ENCODE assay signal across 10 mouse cellular contexts in genomic region chr5:104986706-104987105, GRCm38 (mm10). TPM values are rescaled to one million over a fixed set of nuclear protein-coding genes. Genes with fewer than 3 reads are reported as not detected.
DNase-seq lines count a peak whose midpoint lies in the region; ATAC-seq and TF ChIP-seq lines count a peak whose summit lies in the region.
"Had no signal": no experiment of that assay in that cellular context is flagged by ENCODE, and none has a peak within 500 bp of the region (broad histone marks: within the 10 kb centered on the region; RNA-seq: fewer than 3 reads in every experiment).

No protein-coding gene starts in this region.

- ATAC-seq in intestine, postnatal 0 days, result no peak
- no peak for ATAC-seq in intestine, embryonic 15.5 days
- ATAC-seq in common myeloid progenitor, adult 5-6 weeks (replicated peaks; ENCODE audit: low read depth, poor library complexity, severe bottlenecking), result peak; percentile 70
- no peak for ATAC-seq in erythroid progenitor cell, adult 5-6 weeks (replicated peaks; ENCODE audit: low FRiP score, poor library complexity, severe bottlenecking)

- no peak overlapping the region for H3K4me2 ChIP-seq in intestine, postnatal 0 days (replicated peaks; ENCODE audit: low read depth)
- H3K4me2 ChIP-seq in intestine, embryonic 15.5 days (replicated peaks), result no peak overlapping the region
- H3K4me2 ChIP-seq: embryonic facial prominence, embryonic 15.5 days; liver, embryonic 13.5 days had no signal

- no peaks in the 10 kb centered on the region for H3K27me3 ChIP-seq in intestine, postnatal 0 days (replicated peaks; ENCODE audit: control insufficient read depth, insufficient read depth, low read length)
- no peaks in the 10 kb centered on the region for H3K27me3 ChIP-seq in intestine, embryonic 15.5 days (replicated peaks)
- H3K27me3 ChIP-seq in ES-Bruce4 (ENCODE audit: control insufficient read depth, insufficient read depth, low read length, poor library complexity, severe bottlenecking), result no peaks in the 10 kb centered on the region
- no peaks in the 10 kb centered on the region for H3K27me3 ChIP-seq in hindbrain, embryonic 10.5 days (ENCODE audit: insufficient read depth, poor library complexity, severe bottlenecking)
- H3K27me3 ChIP-seq: embryonic facial prominence, embryonic 15.5 days; liver, embryonic 13.5 days had no signal

- no peaks in the 10 kb centered on the region for H3K9me3 ChIP-seq in intestine, postnatal 0 days (ENCODE audit: control insufficient read depth)
- H3K9me3 ChIP-seq in intestine, embryonic 15.5 days, result no peaks in the 10 kb centered on the region
- H3K9me3 ChIP-seq in ES-Bruce4 (replicated peaks; ENCODE audit: control insufficient read depth, insufficient read depth, low read length, poor library complexity, severe bottlenecking), result peaks cover 4% of the 10 kb centered on the region
- 0 out of 2 replicates have a peak, but pooled peaks cover 5% of the 10 kb centered on the region for H3K9me3 ChIP-seq in hindbrain, embryonic 10.5 days
- H3K9me3 ChIP-seq: embryonic facial prominence, embryonic 15.5 days; liver, embryonic 13.5 days had no signal

- TF ChIP-seq POLR2A in ES-Bruce4 (IDR thresholded peaks at IDR 0.05; ENCODE audit: insufficient read depth, low read length), result no peak

- peak; percentile 65 for TF ChIP-seq CTCF in intestine, postnatal 0 days (IDR thresholded peaks at IDR 0.05; ENCODE audit: low read depth)
- TF ChIP-seq CTCF in ES-Bruce4 (IDR thresholded peaks at IDR 0.05; ENCODE audit: low read depth, low read length), result peak; percentile 20

- intact Hi-C loops in left cerebral cortex, postnatal 4 days (cut with DNase I), result no loop called here

- H3K4me3 ChIP-seq in intestine, postnatal 0 days (ENCODE audit: low read depth, low read length), result no peak overlapping the region
- H3K4me3 ChIP-seq in intestine, embryonic 15.5 days (replicated peaks), result no peak overlapping the region
- no peak overlapping the region for H3K4me3 ChIP-seq in ES-Bruce4 (ENCODE audit: low read depth, low read length)
- H3K4me3 ChIP-seq in hindbrain, embryonic 10.5 days, result no peak overlapping the region
- H3K4me3 ChIP-seq: embryonic facial prominence, embryonic 15.5 days; liver, embryonic 13.5 days had no signal

- no peaks in the 10 kb centered on the region for H3K36me3 ChIP-seq in intestine, postnatal 0 days (ENCODE audit: control insufficient read depth, insufficient read depth)
- H3K36me3 ChIP-seq in intestine, embryonic 15.5 days, result no peaks in the 10 kb centered on the region
- H3K36me3 ChIP-seq in ES-Bruce4 (ENCODE audit: control insufficient read depth, insufficient read depth, low read length, poor library complexity, severe bottlenecking), result no peaks in the 10 kb centered on the region
- no peaks in the 10 kb centered on the region for H3K36me3 ChIP-seq in hindbrain, embryonic 10.5 days
- H3K36me3 ChIP-seq: embryonic facial prominence, embryonic 15.5 days; liver, embryonic 13.5 days had no signal

- no peak overlapping the region for H3K27ac ChIP-seq in intestine, postnatal 0 days (ENCODE audit: low read depth, low read length)
- H3K27ac ChIP-seq in intestine, embryonic 15.5 days, result no peak overlapping the region
- no peak overlapping the region for H3K27ac ChIP-seq in ES-Bruce4 (ENCODE audit: insufficient read depth, low read length)
- H3K27ac ChIP-seq in hindbrain, embryonic 10.5 days, result no peak overlapping the region
- H3K27ac ChIP-seq: embryonic facial prominence, embryonic 15.5 days; liver, embryonic 13.5 days had no signal

- peak; percentile 76 for DNase-seq in 416B (ENCODE audit: low read depth)
- DNase-seq in left cerebral cortex, postnatal 4 days, result peak; percentile 7
- no peak for DNase-seq in hindbrain, embryonic 10.5 days (ENCODE audit: low spot score)
- DNase-seq: liver, embryonic 13.5 days had no signal

- WGBS in intestine, postnatal 0 days, result 49% methylated on average over 1 of the region's 1 CpGs
- WGBS in intestine, embryonic 15.5 days, result 46% methylated on average over 1 of the region's 1 CpGs
- 55% methylated on average over 1 of the region's 1 CpGs for WGBS in hindbrain, embryonic 10.5 days

- H3K4me1 ChIP-seq in intestine, postnatal 0 days (replicated peaks; ENCODE audit: control insufficient read depth, insufficient read depth, low read length), result no peaks in the 10 kb centered on the region
- H3K4me1 ChIP-seq in intestine, embryonic 15.5 days (replicated peaks), result 0 out of 2 replicates have a peak, but pooled peaks cover 4% of the 10 kb centered on the region
- H3K4me1 ChIP-seq in ES-Bruce4 (ENCODE audit: control insufficient read depth, insufficient read depth, low read length), result peaks cover 2% of the 10 kb centered on the region
- H3K4me1 ChIP-seq in hindbrain, embryonic 10.5 days (replicated peaks), result no peaks in the 10 kb centered on the region
- H3K4me1 ChIP-seq: embryonic facial prominence, embryonic 15.5 days; liver, embryonic 13.5 days had no signal

- H3K9ac ChIP-seq in intestine, postnatal 0 days (ENCODE audit: low read depth, low read length), result no peak overlapping the region
- H3K9ac ChIP-seq in intestine, embryonic 15.5 days, result no peak overlapping the region
- no peak overlapping the region for H3K9ac ChIP-seq in ES-Bruce4 (ENCODE audit: low read depth, poor library complexity, severe bottlenecking)
- H3K9ac ChIP-seq: embryonic facial prominence, embryonic 15.5 days; liver, embryonic 13.5 days had no signal

- TF ChIP-seq EP300 in ES-Bruce4 (IDR thresholded peaks at IDR 0.05; ENCODE audit: insufficient read depth, low read depth, low read length), result no peak

RNA-seq across cellular contexts. Expression of gene Abcg3, which starts 4.2 kb away (rescaled TPM):
- 1.6 and 1.9 TPM in 2 replicates for polyA plus RNA-seq in intestine, postnatal 0 days (2015; fragmentation: Nextera tagmentation; extraction: Ambion mirVana)
- polyA plus RNA-seq in intestine, embryonic 15.5 days (2015; fragmentation: Nextera tagmentation; extraction: Ambion mirVana), result 2.9 and 3.2 TPM in 2 replicates
- not detected in 2 replicates for polyA plus RNA-seq in ES-Bruce4 (2011; ENCODE audit: insufficient read depth, insufficient read length, low read depth, missing spikeins)
- 0.32 TPM in 1 of 2 replicates, not detected in the other for total RNA-seq in common myeloid progenitor, adult 5-6 weeks (2017)
- total RNA-seq in left cerebral cortex, postnatal 4 days (2021), result under 1 TPM in 1 of 2 experiments, not detected in 1; 0.20 TPM
- total RNA-seq in erythroid progenitor cell, adult 5-6 weeks (2015; ENCODE audit: low replicate concordance), result 5.4 and 10.1 TPM in 2 replicates
- total RNA-seq in erythroid progenitor cell, adult 5-6 weeks (2017; ENCODE audit: low replicate concordance), result 6.0 and 10.5 TPM in 2 replicates
- polyA plus RNA-seq in hindbrain, embryonic 10.5 days (2016; fragmentation: Nextera tagmentation; extraction: Ambion mirVana), result 0.22 and 0.37 TPM in 2 replicates
